Mouse (Mus musculus) cerebellum, adult 2 months (tissue): ENCODE measurements around the gene Lamp5.

ENCODE experiments used
- CTCF ChIP-seq: fragments of 200-500 bp; IDR thresholded peaks from 2 replicates; pipeline ENCODE4 v1.5.1; 2011; ENCODE audit warnings: low read depth, mild to moderate bottlenecking, control low read depth, low read length, moderate library complexity, borderline replicate concordance; ENCODE audit not compliant: insufficient read depth
- POLR2A ChIP-seq: fragments of 200-500 bp; IDR thresholded peaks from 2 replicates; pipeline ENCODE4 v1.6.1; 2011; ENCODE audit warnings: low read length, control low read depth, borderline replicate concordance; ENCODE audit not compliant: insufficient read depth

- TF ChIP-seq CTCF (no peak), POLR2A (no peak)
These were observed 45.8 kb upstream of the Lamp5 start for GRCm38 (mm10) chr2:136006280-136006679.
